Mouse (Mus musculus) heart, adult 2 months (tissue): ENCODE results near the gene Ring1.
A peak's percentile ranks its signal among the peaks of the same experiment; 100 is the strongest.

ENCODE experiments used
- CTCF ChIP-seq: fragments of 200-600 bp; IDR thresholded peaks from 2 replicates; pipeline ENCODE4 v1.8.1; 2022; ENCODE audit warnings: antibody characterized with exemption, mild to moderate bottlenecking, moderate library complexity
- EP300 ChIP-seq: fragments of 200-500 bp; IDR thresholded peaks from 2 replicates; pipeline ENCODE4 v1.6.1; 2011; ENCODE audit warnings: low read depth, low read length, control low read depth; ENCODE audit not compliant: insufficient read depth

- peak; percentile 55; the same call in 1 of the 2 replicates for TF ChIP-seq EP300
- TF ChIP-seq CTCF = peak; percentile 82
These were observed 9.6 kb upstream of the Ring1 start for GRCm38 (mm10) chr17:34034064-34034463.
